Mouse (Mus musculus) kidney, embryonic 16.5 days (tissue): ENCODE data around the gene Dvl2. TPM values are rescaled to one million over a fixed set of nuclear protein-coding genes. Genes with fewer than 3 reads are reported as not detected.
"Not testable (repeated sequence)": the region's sequence is repeated elsewhere in the genome, so short reads cannot be mapped to it uniquely, and the experiment has no call there.

Source experiments
- ATAC-seq: fragments of 200-750 bp; cut with Nextera tagmentation; 2 replicates; pipeline ENCODE4 v1.8.0; 2017; ENCODE audit warnings: moderate TSS enrichment; ENCODE audit not compliant: low FRiP score, low TSS enrichment
- H3K27ac ChIP-seq: fragments of 300-500 bp; sonication (generic); 2 replicates; pipeline ENCODE4 v1.5.1; 2014; ENCODE audit warnings: low read length
- H3K27me3 ChIP-seq: fragments of 300-500 bp; sonication (generic); 2 replicates; pipeline ENCODE4 v1.6.1; 2014; ENCODE audit warnings: low read length, control low read depth, mixed read lengths; ENCODE audit not compliant: insufficient read depth
- H3K36me3 ChIP-seq: fragments of 300-500 bp; sonication (generic); 2 replicates; pipeline ENCODE4 v1.6.1; 2014; ENCODE audit warnings: low read length, control low read depth, mixed read lengths; ENCODE audit not compliant: insufficient read depth
- H3K4me1 ChIP-seq: fragments of 300-500 bp; sonication (generic); 2 replicates; pipeline ENCODE4 v1.6.1; 2014; ENCODE audit warnings: low read length, control low read depth, mixed read lengths; ENCODE audit not compliant: insufficient read depth
- H3K4me2 ChIP-seq: fragments of 300-500 bp; sonication (generic); replicated peaks from 2 replicates; pipeline ENCODE4 v1.6.1; 2014; ENCODE audit warnings: low read depth, low read length
- H3K4me3 ChIP-seq: fragments of 300-500 bp; sonication (generic); 2 replicates; pipeline ENCODE4 v1.5.1; 2014; ENCODE audit warnings: mild to moderate bottlenecking, low read length
- H3K9ac ChIP-seq: fragments of 300-500 bp; sonication (generic); replicated peaks from 2 replicates; pipeline ENCODE4 v1.6.1; 2014; ENCODE audit warnings: low read length
- H3K9me3 ChIP-seq: fragments of 300-500 bp; sonication (generic); 2 replicates; pipeline ENCODE4 v1.6.1; 2016; ENCODE audit warnings: low read length, control low read depth
- WGBS: fragments of 180-500 bp; shearing (Covaris S2); extraction: QIAGEN DNeasy Blood & Tissue Kit; methylation state at CpG from one replicate; pipeline ENCODE4 v1.1.7; 2014; 5-methylcytosine and 5-hydroxymethylcytosine counted together
- polyA plus RNA-seq: library from polyadenylated mRNA; unstranded; fragments of >200 nt; fragmentation: Nextera tagmentation; extraction: Ambion mirVana; gene quantifications from 2 replicates; pipeline ENCODE4 v1.2.1, GENCODE M21; 2015

Gene Dvl2
- polyA plus RNA-seq, 1 experiment from 2014 or later: 40.7 TPM

DNA sequence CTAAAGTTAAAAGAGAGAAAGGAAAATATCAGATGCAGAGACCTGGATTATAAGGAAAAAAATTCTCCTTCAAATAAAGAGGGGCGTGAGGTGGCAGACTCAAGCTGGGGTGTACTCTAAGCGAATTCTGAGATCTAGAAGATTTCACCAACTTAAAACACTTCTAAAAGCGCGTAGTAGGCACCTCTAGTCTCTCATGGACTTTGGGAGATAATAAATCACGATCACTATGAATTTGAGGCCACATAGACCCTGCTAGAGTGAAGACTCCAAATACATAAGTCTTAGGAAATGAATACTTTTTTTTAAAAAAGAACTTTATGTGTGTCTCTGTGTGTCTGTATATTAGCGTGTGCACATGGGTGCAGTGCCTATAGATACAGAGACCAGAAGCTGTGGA is 15.3 kb downstream of the Dvl2 start:
- no peaks in the 10 kb centered on the region for H3K27me3 ChIP-seq
- no peak overlapping the region for H3K9ac ChIP-seq
- H3K4me3 ChIP-seq: peak overlapping the region; percentile 72; the same call in 1 of the 2 replicates
- H3K4me1 ChIP-seq: peaks cover 53% of the 10 kb centered on the region
- 66% methylated on average over 6 of the region's 6 CpGs for WGBS
- peak overlapping the region; percentile 90 for H3K4me2 ChIP-seq
- H3K9me3 ChIP-seq: no peaks in the 10 kb centered on the region
- no peak overlapping the region for H3K27ac ChIP-seq
- H3K36me3 ChIP-seq: peaks cover 29% of the 10 kb centered on the region
- ATAC-seq: no peak

DNA sequence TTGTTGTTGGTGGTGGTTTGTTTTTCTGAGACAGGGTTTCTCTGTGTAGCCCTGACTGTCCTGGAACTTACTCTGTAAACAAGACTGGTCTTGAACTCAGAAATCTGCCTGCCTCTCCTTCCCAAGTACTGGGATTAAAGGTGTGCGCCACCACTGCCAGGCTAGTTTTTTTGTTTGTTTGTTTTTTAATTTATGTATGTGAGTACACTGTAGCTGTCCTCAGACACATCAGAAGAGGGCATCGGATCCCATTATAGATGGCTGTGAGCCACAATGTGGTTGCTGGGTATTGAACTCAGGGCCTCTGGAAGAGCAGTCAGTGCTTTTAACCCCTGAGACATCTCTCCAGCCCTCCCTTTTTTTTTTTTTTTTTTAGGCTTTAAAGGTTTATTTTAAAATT is 15.8 kb downstream of the Dvl2 start:
- Histone ChIP-seq H3K4me1 (peaks cover 53% of the 10 kb centered on the region), H3K36me3 (peaks cover 24% of the 10 kb centered on the region)
- ATAC-seq, H3K27ac ChIP-seq, H3K4me3 ChIP-seq, H3K9me3 ChIP-seq, H3K4me2 ChIP-seq, H3K9ac ChIP-seq, H3K27me3 ChIP-seq: not testable (repeated sequence)
- WGBS: 85% methylated on average over 2 of the region's 2 CpGs

DNA sequence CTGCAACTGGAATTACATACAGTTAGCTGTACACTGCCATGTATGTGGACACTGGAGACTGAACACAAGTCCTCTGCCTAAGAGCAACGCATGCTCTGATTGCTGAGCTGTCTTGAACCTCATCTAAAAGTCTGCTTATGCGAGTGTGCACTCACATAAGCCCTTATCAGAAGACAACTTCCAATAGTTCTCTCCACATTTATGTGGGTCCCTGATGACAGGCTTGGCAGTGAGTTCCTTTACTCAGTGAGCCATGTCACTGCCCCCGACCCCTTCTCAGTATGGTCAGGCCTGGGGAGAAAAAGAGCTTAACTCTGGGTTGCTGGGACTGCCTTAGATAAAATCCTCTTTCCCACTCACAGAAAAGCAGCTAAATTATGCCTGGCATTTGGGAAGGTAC is 16.3 kb downstream of the Dvl2 start, which contains the start of gene Dlg4:
Gene Dlg4, plus strand, starts transcription at position 274 of the 400 bp plus-strand sequence.
- no peaks in the 10 kb centered on the region for H3K27me3 ChIP-seq
- peak within 1 kb of the TSS; percentile 94 for H3K4me2 ChIP-seq
- WGBS: 66% methylated on average over 3 of the region's 3 CpGs
- no peaks in the 10 kb centered on the region for H3K9me3 ChIP-seq
- H3K4me1 ChIP-seq: peaks cover 53% of the 10 kb centered on the region
- ATAC-seq: no peak
- H3K9ac ChIP-seq: peak within 1 kb of the TSS; percentile 85
- peak within 1 kb of the TSS; percentile 78 for H3K27ac ChIP-seq
- H3K4me3 ChIP-seq: peak within 1 kb of the TSS; percentile 74
- peaks cover 19% of the 10 kb centered on the region for H3K36me3 ChIP-seq

DNA sequence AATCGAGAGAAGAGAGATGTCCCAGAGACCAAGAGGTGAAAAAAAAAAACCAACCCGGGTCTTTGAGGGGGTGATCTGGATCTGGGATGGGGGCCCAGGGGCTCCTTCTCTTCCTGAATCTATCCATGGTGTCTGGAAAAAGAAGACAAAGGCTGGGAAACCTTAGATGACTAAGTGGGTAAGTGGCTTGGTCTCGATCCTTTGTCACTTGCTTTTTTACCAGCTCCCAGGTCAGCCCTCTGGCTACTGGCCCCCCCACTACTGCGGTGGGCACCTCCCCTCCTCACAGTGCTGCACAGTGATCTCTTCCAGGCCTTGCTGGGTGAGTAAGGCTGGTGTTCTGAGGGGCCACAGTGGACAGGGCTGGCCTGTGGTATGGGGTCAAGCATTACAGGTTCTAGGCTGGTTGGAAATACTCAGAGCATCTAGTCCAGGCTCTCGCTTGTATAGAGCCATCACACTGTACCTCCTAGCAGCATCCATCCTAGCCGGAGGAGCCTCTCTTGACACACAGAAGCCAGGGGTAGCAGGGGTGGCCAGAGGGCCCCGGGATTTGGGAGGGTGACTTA is 16.9 kb downstream of the Dvl2 start:
- ATAC-seq: no peak
- peaks cover 53% of the 10 kb centered on the region for H3K4me1 ChIP-seq
- peaks cover 14% of the 10 kb centered on the region for H3K36me3 ChIP-seq
- H3K4me3 ChIP-seq: no peak overlapping the region; the same call in 1 of the 2 replicates
- peak overlapping the region; percentile 94 for H3K4me2 ChIP-seq
- WGBS: 44% methylated on average over 7 of the region's 7 CpGs
- no peaks in the 10 kb centered on the region for H3K9me3 ChIP-seq
- peak overlapping the region; percentile 78; the same call in 1 of the 2 replicates for H3K27ac ChIP-seq
- peak overlapping the region; percentile 85 for H3K9ac ChIP-seq
- no peaks in the 10 kb centered on the region for H3K27me3 ChIP-seq

DNA sequence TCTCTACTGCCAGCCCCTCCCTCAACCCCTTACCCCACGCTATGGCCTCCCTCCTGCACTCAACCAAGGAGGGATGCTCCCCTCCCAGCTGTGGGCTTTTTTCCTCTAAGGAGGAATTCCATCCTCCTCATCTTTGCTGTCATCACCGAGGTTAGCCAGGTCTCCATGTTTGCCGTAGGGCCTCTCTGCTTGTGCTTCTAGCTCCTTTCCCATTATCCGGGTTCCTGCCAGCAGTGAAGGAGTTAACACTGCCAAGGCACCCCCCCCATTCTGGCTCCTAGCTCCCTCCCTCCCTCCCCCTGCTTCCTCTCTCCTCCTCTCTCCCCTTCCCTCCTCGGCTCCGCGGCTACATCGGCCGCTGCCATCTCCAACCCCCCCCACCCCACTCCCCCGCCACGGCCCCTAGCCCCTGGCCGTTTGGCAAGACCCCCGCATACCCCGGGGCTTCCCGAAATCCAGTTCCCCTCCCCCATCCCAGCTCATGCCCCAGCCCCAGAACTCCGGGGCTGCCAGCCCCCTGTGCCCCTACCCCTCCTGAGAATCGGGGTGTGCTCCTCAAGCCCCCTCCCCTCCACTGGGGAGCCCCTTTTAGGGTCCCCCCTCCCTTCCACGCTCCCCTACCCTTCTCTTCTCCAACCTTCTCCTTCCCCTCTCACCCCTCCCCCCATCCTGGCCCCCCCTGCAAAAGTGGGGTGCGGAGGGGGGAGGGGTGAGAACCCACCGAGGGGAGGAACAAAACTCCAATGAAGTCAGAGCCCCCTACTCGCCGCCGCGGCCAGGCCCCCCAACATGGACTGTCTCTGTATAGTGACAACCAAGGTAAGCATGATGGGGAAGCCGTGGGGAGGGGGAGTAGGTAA is 18.0 kb downstream of the Dvl2 start:
- no peaks in the 10 kb centered on the region for H3K27me3 ChIP-seq
- H3K9me3 ChIP-seq: no peaks in the 10 kb centered on the region
- H3K36me3 ChIP-seq: peaks cover 3% of the 10 kb centered on the region; the same call in 1 of the 2 replicates
- ATAC-seq: no peak
- peak overlapping the region; percentile 85 for H3K9ac ChIP-seq
- peak overlapping the region; percentile 88 for H3K27ac ChIP-seq
- peaks cover 56% of the 10 kb centered on the region for H3K4me1 ChIP-seq
- WGBS: under 1% methylated on average over 22 of the region's 25 CpGs
- peak overlapping the region; percentile 74 for H3K4me3 ChIP-seq
- peak overlapping the region; percentile 94 for H3K4me2 ChIP-seq

DNA sequence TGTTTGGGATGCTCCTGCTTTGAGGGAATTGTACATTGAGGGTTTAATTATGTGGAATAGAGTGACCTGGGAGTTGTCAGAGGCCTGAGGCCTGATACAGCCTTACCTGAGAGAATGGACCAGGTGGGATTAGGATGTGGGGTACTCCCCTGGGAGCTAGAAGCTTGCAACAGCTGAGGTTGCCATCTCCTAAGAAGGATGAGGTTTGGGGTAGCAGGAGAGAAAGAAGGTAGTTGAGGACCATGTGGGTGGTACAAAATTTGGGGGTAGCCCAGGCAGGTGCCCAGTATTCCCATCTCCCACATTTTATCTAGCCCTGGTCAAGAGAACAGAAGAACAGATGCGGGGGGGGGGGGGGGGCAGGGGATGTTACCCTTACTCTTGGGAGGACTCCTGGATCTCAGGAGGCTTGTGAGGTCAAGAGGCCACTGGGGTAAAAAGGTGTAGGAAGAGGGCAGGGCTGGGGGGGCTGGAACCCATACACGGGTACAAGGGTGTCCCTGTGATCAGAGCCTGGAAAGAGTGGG is 19.2 kb downstream of the Dvl2 start:
- Histone ChIP-seq H3K4me1 (peaks cover 58% of the 10 kb centered on the region), H3K9me3 (no peaks in the 10 kb centered on the region), H3K27ac (peak overlapping the region; percentile 88), H3K4me3 (peak overlapping the region; percentile 74), H3K4me2 (peak overlapping the region; percentile 94), H3K36me3 (no peaks in the 10 kb centered on the region), H3K9ac (peak overlapping the region; percentile 85), H3K27me3 (no peaks in the 10 kb centered on the region)
- no peak for ATAC-seq
- WGBS: 0% methylated on average over 1 of the region's 2 CpGs

DNA sequence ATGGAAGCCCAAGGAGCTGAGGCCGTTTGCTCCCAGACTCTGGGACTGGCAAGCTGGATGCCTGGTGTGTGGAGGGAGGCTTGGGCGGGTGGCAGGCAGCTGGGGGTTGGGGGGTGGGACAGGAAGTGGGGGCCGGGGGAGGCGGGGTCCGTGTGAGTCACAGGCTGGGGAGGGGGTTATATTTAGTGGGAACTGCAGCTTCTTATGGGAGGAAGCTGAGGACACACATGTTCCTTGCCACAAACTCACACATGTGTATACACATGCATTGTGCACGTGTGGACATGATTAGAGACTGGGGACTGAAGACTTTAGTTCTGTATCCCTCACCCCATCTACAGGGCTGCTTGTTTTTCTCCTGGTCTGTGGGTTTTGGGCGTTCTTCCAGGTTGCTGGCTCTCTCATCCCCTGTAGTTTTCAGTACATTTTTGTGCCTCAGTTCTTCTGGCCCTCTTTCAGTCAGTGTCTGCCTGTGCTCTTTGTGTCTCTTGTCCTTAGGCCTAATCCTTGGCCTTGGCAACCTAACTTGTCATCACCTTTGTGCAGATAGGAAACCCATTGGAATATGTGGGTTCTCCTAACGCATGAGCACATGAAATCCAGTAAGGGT is 19.7 kb downstream of the Dvl2 start:
- no peaks in the 10 kb centered on the region for H3K27me3 ChIP-seq
- peak overlapping the region; percentile 85 for H3K9ac ChIP-seq
- H3K36me3 ChIP-seq: no peaks in the 10 kb centered on the region
- peaks cover 53% of the 10 kb centered on the region for H3K4me1 ChIP-seq
- ATAC-seq: no peak
- peak overlapping the region; percentile 74 for H3K4me3 ChIP-seq
- no peaks in the 10 kb centered on the region for H3K9me3 ChIP-seq
- H3K27ac ChIP-seq: peak overlapping the region; percentile 88
- peak overlapping the region; percentile 94 for H3K4me2 ChIP-seq
- 21% methylated on average over 8 of the region's 8 CpGs for WGBS

DNA sequence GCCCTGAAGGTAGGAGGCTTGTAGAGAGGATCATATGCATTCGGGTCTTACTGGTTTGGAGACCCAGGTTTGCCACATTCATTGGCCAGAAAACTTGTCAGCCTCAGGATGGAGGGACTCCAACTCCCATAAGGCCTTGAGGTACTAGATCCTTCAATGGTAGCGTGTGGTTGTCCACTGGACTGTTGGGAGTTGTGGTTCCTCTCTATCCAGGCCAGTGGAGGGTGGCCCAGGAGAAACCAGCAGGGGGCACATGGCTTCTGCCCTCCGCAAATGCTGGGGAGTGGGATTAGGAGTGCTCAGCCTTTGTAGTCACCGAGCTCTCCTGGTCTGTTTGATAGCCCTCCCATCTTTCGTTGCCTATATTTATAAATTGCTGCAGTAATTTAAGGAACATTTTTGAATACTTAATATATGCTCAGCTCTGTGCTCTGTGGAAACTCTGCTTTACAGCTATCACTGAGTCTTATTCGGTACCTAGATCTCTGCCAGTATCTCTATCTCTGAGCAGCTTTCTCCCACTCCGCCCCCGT is 20.4 kb downstream of the Dvl2 start:
- under 1% methylated on average over 8 of the region's 8 CpGs for WGBS
- H3K4me3 ChIP-seq: peak overlapping the region; percentile 74
- H3K9me3 ChIP-seq: no peaks in the 10 kb centered on the region
- H3K4me2 ChIP-seq: peak overlapping the region; percentile 94
- no peaks in the 10 kb centered on the region for H3K27me3 ChIP-seq
- ATAC-seq: peak; percentile 89
- peak overlapping the region; percentile 88 for H3K27ac ChIP-seq
- no peaks in the 10 kb centered on the region for H3K36me3 ChIP-seq
- peaks cover 52% of the 10 kb centered on the region for H3K4me1 ChIP-seq
- peak overlapping the region; percentile 27; the same call in 1 of the 2 replicates for H3K9ac ChIP-seq

DNA sequence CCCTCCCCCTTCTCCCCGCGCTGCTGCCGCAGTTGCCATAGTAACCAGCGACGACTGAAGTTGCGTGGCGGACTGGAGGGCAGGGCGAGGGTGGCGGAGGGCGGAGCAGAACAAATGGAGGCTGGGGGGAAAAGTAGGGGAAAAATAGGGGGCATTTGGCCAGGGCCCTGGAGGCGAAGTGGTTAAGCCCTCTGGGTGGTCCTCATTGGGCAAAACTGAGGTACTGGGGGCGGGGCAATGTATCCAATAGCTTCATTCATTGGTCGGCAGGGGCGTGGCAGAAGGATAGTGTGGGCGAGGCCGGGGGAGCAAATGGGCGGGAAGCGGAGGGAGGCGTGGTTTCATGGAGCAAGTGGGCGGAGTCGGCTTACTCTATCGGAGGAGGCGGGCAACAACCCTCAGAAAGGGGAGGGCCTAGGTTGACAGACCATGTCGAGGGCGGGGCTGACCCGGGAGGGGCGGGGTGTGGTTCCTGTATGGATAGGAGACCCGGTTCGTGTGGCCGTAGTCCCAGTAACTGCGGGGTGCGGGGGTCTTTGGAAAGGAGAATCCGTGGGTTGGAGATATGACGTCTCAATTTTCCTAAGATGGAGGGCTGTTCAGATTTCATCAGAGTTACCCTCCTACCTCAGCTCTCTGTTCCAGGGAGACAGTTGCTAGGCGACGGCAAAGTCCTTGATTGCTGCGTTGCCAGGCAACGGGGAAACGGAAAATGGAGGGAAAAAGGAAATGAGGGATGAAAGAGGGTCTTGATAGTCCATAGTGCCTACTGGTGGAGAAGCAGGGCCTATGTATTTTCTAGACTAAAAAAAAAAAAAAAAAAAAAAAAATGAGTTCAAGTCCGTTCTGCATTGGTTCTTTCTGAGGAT is 21.1 kb downstream of the Dvl2 start:
- 2% methylated on average over 40 of the region's 40 CpGs for WGBS
- Histone ChIP-seq H3K27ac (peak overlapping the region; percentile 78), H3K9me3 (no peaks in the 10 kb centered on the region), H3K27me3 (no peaks in the 10 kb centered on the region), H3K4me1 (peaks cover 59% of the 10 kb centered on the region), H3K4me3 (peak overlapping the region; percentile 74), H3K9ac (peak overlapping the region; percentile 27; the same call in 1 of the 2 replicates), H3K36me3 (no peaks in the 10 kb centered on the region), H3K4me2 (peak overlapping the region; percentile 94)
- peak; percentile 67 for ATAC-seq
